Mouse (Mus musculus) right cerebral cortex, postnatal 14 days (tissue): ENCODE measurements at regions not wholly inside any gene's neighbourhood (a gene's known extent, or its start where the extent isn't known, plus 50 kb on each side); places are given as distances from the start of the nearest gene placed in this dataset.
"Not testable (repeated sequence)": the region's sequence is repeated elsewhere in the genome, so short reads cannot be mapped to it uniquely, and the experiment has no call there.

ENCODE experiments used
- DNase-seq: peaks from one replicate; pipeline ENCODE4 v3.0.0; 2022

GRCm38 (mm10) chr14:76746282-76746681 is 189.6 kb upstream of the Serp2 start:
- DNase-seq, result no peak

DNA sequence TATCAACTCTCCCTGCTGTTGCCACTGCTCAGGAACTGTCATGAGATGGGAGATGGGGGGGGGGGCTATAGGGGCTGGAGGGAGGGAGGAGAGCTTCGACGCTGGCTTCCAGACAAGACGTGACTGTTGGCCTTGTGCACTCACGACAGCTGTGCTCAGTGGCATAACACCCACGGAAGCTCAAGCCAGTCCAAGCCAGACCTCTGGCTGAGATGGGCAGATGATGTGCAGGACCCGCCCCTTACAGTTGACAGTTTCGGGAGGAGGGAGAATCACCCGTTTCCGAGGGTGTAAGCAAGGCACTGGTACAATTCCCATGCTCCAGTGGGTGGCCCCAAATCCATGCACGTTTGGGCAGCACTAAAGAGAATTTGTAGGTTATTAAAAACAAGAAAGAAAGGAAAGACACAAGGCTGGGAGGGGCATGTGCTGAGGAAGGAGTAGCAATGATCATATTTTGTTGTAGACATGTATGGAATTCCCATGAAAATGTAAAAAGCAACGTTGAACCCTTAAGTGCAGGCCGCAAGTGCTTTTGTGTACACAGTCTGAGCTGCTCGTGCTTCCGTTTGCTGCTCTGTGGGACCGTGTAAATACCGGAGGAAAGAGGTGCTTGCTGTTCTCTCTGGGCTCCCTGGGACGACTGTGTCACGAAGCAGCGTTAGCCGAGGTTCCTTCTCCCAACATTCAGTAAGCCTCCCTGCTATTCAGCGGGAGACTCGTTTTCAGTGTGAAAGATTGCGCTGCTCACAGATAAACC is 188.2 kb upstream of the Serp2 start:
- no peak for DNase-seq

DNA sequence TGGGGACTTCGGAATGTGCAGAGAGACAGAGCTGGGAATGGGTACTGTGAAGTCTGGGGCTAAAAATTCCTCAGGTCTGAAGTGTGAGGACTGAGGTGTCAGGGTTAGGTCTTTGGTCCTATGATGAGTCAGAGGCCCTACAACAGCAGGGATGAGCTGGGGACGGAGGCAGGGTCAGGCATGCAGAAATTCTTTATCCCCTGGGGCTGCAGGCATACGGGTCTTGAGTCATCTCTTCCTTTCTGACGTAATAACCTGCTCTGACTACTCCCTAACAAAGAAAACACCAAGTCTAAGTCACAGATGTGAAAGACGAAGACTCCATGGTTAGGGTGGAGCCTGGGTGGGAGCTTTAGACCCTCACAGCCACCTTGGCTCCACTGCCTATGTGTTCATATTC is 185.6 kb upstream of the Serp2 start:
- DNase-seq, result no peak

- DNase-seq, result peak; percentile 74
These were observed 183.3 kb upstream of the Serp2 start for GRCm38 (mm10) chr14:76739836-76740597.

GRCm38 (mm10) chr14:76735997-76736396 is 179.3 kb upstream of the Serp2 start:
- DNase-seq, result no peak

DNA sequence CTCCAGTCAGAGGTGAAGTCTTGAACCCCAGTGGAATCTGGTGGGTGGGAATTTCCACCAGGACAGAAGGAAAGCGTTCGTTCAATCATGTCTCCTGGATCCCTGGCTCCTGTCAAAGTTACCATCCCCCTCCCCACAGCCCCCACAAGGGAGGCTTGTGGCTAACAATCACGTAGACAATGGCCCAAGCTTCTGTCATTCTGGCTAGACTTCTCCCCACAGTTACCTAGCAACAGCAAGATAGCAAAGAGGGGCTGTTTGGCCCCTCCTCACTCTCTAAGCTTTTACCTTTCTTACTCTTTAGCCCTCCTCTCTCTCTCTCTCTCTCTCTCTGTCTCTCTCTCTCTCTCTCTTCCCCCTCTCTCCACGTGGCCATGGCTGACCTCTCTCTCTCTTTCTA is 178.4 kb upstream of the Serp2 start:
- no peak for DNase-seq

DNA sequence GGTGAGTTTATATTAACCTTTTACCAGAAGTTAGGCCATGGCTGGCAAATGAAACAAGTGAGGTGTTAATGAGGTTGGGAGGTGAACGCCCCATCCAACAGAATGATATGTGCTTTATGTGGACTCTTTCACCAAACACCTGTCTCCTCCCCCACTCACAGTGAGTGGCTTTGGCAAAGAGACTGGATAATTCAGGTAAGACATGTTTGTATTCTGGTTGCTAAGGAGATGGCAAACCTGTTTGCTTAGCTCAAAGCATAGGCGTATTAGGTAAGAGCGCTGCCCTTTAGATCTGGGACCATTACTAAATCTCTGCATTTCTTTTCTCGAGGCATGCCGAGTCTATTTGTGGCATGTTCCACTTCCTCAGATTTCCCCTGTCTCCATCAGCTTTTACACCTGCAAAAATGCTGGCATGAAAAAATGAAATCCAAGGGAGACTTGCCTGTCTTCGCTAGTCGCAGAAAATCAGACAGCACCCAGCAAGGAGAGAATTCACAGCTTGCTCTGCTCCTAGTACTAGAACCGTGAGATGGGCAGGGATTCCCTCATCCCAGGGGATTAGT is 176.7 kb upstream of the Serp2 start:
- DNase-seq, result no peak

DNA sequence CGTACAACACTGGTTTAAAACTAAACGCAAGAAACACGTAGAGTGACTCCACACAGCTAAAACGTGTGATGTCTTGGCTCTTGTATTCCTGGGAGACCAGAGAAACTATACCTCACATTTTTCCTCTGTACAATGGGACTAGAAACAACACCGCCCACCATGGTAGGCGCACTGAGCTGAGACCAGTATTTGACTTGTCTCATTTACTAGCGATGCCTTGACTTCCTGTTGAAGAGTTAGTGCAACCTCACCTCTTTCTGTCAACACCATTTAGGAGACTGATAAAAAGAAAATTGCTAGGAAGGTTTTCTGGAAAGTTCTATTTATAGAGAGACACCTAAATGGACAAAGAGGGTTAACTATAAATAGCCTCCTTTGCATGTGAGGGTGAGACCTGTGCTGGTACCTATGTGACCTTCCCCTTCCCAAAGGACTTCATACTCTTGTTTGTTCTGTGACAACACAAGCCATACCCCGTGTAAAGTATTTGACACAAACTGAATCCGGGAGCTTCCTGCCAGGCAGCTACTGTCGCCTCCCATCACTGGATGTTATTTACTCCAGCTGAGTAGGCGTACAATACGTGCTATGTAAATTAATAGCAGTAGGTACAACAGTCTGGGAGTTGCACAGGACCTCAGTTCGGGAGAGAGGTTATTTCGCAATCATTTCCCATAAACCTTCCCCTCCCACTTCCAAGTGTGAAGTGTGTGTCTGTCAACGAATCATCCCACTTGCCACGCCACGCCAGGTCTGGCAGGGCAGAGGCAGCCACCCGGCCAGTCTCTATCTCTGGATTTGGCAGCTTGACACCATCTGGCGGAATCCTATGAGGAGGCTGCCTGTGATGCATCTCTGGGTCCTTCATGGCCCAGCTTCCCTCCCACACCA is 174.7 kb upstream of the Serp2 start:
- no peak for DNase-seq

GRCm38 (mm10) chr14:76725844-76726243 is 169.2 kb upstream of the Serp2 start:
- no peak for DNase-seq

DNA sequence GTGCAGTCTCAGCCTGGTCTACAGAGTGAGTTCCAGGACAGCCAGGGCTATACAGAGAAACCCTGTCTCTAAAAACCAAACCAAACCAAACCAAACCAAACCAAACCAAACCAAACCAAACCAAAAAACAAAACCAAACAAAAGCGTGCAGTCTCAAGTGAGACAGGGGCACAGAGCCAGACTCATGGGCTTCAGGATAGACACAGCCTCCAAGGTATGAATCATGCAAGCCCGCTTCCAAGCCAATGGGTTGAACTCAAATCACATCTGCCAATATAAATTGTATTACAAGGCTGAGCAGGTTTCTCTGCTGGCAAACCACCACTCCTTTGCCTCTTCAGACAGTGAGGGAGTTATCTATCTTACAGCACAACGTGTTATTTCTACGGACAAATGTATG is 168.5 kb upstream of the Serp2 start:
- DNase-seq, result not testable (repeated sequence)

DNA sequence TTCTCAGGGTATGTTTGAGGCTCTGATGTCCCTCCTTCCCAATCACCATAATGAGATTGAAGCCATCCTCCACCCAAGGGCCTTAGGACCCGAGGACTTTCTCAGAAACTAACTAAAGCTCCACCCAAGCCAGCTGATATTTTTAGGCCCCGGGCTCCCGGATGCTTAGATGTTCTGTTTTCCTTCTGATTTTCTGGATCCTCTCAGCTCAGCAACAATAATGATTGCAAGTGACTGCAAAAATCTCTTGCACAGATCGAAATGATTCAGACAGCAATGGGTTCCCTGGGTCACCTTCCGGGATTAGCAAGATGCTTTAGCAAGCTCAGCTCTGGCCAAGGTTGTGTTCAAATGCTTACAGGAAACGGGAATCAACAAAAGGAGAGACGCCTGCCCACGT is 168.1 kb upstream of the Serp2 start:
- no peak for DNase-seq

GRCm38 (mm10) chr14:76724395-76724794 is 167.7 kb upstream of the Serp2 start:
- DNase-seq, result no peak

- DNase-seq, result no peak
These were observed 166.9 kb upstream of the Serp2 start for GRCm38 (mm10) chr14:76723551-76723950.

DNA sequence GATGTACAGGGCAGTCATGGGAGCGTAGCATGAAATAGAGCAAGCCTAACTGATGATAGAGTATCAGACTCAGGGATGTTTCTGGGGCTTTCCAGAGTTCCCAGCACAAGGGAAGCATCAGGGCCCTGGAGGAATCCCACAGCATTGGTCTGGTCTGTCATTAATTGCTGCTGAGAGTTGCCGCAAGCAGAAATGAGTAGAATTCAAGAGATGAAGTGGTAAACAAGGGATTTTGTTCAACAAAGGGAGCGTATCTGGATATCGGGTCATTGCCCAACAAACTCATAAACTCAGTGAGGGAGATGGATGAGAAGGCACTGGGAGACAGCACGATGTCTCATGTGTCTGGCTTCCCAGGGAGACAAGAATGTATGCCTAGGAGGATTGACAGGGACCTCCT is 165.6 kb upstream of the Serp2 start:
- DNase-seq, result no peak

DNA sequence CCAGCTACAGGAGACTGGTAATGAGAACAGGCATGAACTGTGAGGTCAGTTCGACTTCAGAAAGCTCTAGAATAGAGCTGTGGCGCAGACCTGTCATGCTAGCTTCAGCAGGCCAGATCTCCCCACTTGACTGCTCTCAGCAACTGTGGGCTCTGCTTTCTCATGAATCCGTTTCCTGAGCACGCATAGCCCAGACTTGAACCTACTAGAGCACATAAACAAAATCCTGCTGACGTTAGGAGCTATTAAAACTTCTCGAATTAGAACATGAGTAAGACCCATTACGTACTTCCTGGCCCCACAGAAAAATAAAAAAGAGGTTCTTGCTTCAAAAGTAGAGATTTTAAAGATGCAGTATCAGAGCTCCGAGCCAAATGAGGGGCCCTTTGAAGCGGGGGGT is 165.1 kb upstream of the Serp2 start:
- DNase-seq, result no peak

DNA sequence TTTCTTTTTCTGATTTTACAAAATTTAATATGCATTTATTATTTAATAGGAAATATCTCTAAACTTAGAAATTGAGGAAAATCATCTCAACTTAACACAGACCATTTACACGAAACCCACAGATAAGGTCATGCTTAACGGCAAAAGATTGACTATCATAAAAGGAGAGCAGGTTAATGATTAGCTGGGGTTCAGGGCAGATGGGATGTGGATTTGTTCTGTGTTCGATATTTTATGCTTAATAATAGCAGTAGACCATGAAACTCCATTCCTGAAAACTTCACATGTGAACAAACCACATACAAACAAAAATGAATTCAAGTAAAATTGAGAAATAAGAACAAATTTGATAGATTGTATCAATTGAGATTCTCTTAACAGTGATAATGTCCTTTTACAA is 160.4 kb upstream of the Serp2 start:
- DNase-seq, result no peak

DNA sequence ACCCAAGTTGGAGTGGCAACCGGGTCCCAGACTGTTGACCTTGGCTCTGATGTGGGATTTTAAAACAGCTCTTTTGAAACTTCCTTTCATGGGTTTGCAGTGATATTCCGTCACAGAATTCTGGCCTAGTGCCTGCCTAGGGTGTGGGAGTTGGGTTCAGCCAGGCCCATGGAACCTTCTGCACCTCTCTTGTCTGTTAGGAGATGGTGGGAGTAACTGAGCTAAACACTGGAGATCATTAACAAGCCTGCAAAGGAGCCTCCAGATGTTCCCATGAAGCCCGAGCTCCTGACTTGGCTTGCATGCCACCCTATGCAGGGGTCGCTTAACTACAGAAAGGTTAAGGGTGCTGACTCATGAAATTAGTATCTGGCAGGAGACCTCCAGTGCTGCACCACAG is 158.0 kb upstream of the Serp2 start:
- DNase-seq, result no peak

- DNase-seq, result no peak
These were observed 157.3 kb upstream of the Serp2 start for GRCm38 (mm10) chr14:76713946-76714345.

DNA sequence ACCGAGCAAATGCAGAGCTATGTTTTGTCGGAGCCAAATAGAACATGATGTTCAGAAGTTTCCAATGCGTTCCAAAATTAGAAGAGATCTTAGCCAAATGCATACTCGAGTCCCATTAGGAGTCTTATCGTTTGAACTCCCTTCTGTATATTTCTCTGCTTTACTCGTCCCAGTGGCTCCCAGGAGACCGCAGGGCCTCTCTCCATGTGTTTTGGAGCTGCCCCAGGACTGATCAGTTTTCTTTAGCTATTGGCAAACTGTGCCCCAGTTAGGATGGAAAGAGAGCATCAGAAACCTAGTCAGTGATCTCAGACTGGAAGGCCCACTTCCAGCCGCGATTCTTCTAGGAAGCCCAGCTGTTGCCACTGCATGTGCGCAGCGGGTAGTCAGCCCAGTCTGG is 152.0 kb upstream of the Serp2 start:
- no peak for DNase-seq

- no peak for DNase-seq
These were observed 146.7 kb upstream of the Serp2 start for GRCm38 (mm10) chr14:76703373-76703764.

GRCm38 (mm10) chr14:76702709-76703372 is 146.2 kb upstream of the Serp2 start:
- no peak for DNase-seq

- DNase-seq, result no peak
These were observed 145.4 kb upstream of the Serp2 start for GRCm38 (mm10) chr14:76701911-76702708.
